Mouse (Mus musculus) cerebellum, postnatal 4 days (tissue): Measurements from ENCODE around the gene Tex101.
A peak's percentile ranks its signal among the peaks of the same experiment; 100 is the strongest.
"Not testable (repeated sequence)": the region's sequence is repeated elsewhere in the genome, so short reads cannot be mapped to it uniquely, and the experiment has no call there.

Source experiments
- DNase-seq, 2 experiments: peaks; one replicate each; pipeline ENCODE4 v3.0.0; 2022; ENCODE audit warnings: low spot score in 2 of 2, mixed read lengths in 1 of 2

Tex101 gene

GRCm38 (mm10) chr7:24636264-24636663 is 40.2 kb downstream of the Tex101 start, which contains the start of gene Lypd3:
TSS of gene Lypd3 (plus strand) at chr7:24636550.
- no peak for DNase-seq

- DNase-seq: no peak
These were observed 46.2 kb downstream of the Tex101 start for GRCm38 (mm10) chr7:24630116-24630880.

GRCm38 (mm10) chr7:24629672-24630071 is 46.8 kb downstream of the Tex101 start:
- DNase-seq: no peak

- peak in 1 of 2 experiments; percentile 63 for DNase-seq
These were observed 47.5 kb downstream of the Tex101 start for GRCm38 (mm10) chr7:24628685-24629610.

GRCm38 (mm10) chr7:24622967-24623366 is 53.5 kb downstream of the Tex101 start:
- no peak for DNase-seq

GRCm38 (mm10) chr7:24621193-24621592 is 55.3 kb downstream of the Tex101 start:
- no peak for DNase-seq

- no peak for DNase-seq
These were observed 56.6 kb downstream of the Tex101 start for GRCm38 (mm10) chr7:24619671-24620397.

- DNase-seq: not testable (repeated sequence)
These were observed 58.1 kb downstream of the Tex101 start for GRCm38 (mm10) chr7:24618374-24618773.
